Mouse (Mus musculus): ENCODE data around the gene Hcst.

DNA sequence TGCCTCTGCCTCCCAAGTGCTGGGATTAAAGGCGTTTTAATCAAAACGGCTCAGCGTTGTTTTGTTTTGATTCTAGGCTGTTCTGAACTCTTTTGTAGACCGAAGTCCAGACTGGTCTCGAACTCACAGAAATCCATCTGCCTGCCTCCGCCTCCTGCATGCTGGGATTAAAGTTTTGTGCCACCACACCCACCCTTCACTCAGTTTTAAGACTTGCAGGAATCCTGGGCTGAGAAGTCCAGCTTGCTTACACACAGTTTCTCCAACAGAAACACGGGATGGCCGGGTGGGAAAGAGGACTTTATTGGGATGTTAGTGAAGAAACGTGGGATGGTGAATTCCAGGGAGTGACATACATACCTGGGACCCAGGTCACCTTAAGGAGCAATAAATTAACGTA is 15.0 kb upstream of the Hcst start:
- TF ChIP-seq CTCF (IDR thresholded peaks at IDR 0.05; ENCODE audit: low read depth) (no peak), EP300 (IDR thresholded peaks at IDR 0.05; ENCODE audit: low read depth) (no peak)

All from liver, postnatal 0 days (tissue).